8 mouse cellular contexts compared by ENCODE assay signal in the genomic region with DNA sequence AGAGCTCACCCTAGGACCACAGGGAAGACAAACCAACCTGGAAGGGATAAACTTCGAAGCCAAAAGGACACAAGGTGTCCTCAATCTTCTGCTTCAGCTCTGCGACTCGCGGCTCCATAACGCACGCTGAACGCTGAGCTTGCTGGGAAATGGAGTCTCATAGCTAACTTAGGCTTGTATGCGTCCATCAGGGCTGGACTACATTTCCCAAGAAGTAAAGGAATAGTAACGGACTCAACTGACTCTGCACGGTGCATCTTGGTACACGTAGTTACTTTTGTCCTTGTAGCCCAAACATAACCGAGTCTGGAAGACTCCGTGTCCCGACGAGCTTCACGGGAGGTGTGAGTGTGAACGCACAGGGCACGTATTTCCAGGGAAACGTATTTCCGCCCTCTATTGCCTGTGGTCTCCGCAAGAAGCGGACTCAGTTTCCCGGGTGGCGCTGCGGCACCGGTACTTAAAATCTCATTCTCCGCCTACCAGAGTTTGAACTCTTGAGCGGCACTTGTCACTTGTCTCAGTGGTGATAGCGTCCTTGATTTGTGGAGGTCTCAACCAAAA. TPM values are rescaled to one million over a fixed set of nuclear protein-coding genes. Genes with fewer than 3 reads are reported as not detected.
DNase-seq lines count a peak whose midpoint lies in the region; ATAC-seq lines count a peak whose summit lies in the region.

A gene (minus strand): TSS at position 206 of the 564 bp plus-strand sequence.
A gene (plus strand): TSS at position 309 of the 564 bp plus-strand sequence.

- no peaks in the 10 kb centered on the region for H3K27me3 ChIP-seq in heart, embryonic 14.5 days (ENCODE audit: control insufficient read depth, insufficient read depth, low read length)
- no peaks in the 10 kb centered on the region for H3K27me3 ChIP-seq in liver, embryonic 13.5 days
- H3K27me3 ChIP-seq in stomach, embryonic 16.5 days (ENCODE audit: control insufficient read depth, insufficient read depth, low read length): no peaks in the 10 kb centered on the region

- peak within 1 kb of the TSS; percentile 82 for H3K9ac ChIP-seq in heart, embryonic 14.5 days (ENCODE audit: low read length)
- H3K9ac ChIP-seq in liver, embryonic 13.5 days: peak within 1 kb of the TSS; percentile 78
- peak within 1 kb of the TSS; percentile 71 for H3K9ac ChIP-seq in stomach, embryonic 16.5 days (ENCODE audit: low read length)

- H3K36me3 ChIP-seq in heart, embryonic 14.5 days (ENCODE audit: control insufficient read depth, insufficient read depth, low read length): peaks cover 29% of the 10 kb centered on the region
- peaks cover 8% of the 10 kb centered on the region for H3K36me3 ChIP-seq in liver, embryonic 13.5 days
- 0 out of 2 replicates have a peak, but pooled peaks cover 2% of the 10 kb centered on the region for H3K36me3 ChIP-seq in stomach, embryonic 16.5 days (ENCODE audit: control insufficient read depth, insufficient read depth, low read length)

- peak within 1 kb of the TSS; percentile 88 for H3K4me2 ChIP-seq in heart, embryonic 14.5 days (ENCODE audit: low read length)
- H3K4me2 ChIP-seq in liver, embryonic 13.5 days: peak within 1 kb of the TSS; percentile 90
- H3K4me2 ChIP-seq in stomach, embryonic 16.5 days (ENCODE audit: low read depth, low read length): peak within 1 kb of the TSS; percentile 82

- peaks cover 0 to 9% of the 10 kb centered on the region in 2 experiments; a peak in 3 of 4 replicates for H3K4me1 ChIP-seq in heart, embryonic 14.5 days (ENCODE audit: control insufficient read depth in 2 of 2, insufficient read depth in 2 of 2, low read length in 2 of 2)
- peaks cover 24% of the 10 kb centered on the region for H3K4me1 ChIP-seq in liver, embryonic 13.5 days (replicated peaks)
- H3K4me1 ChIP-seq in stomach, embryonic 16.5 days (ENCODE audit: control insufficient read depth, insufficient read depth, low read length): 0 out of 2 replicates have a peak, but pooled peaks cover 4% of the 10 kb centered on the region

- peak; percentile 98 for ATAC-seq in CD4-positive, CD25-positive, alpha-beta regulatory T cell, adult 4 months
- ATAC-seq in heart, embryonic 14.5 days (ENCODE audit: insufficient number of reproducible peaks, insufficient read depth, low FRiP score, low read depth): peak; percentile 97
- peak; percentile 97 for ATAC-seq in liver, embryonic 13.5 days (ENCODE audit: low read depth)
- ATAC-seq in stomach, embryonic 16.5 days (ENCODE audit: insufficient read depth, low FRiP score): peak; percentile 99

- peak within 1 kb of the TSS; percentile 71 to 85 for H3K4me3 ChIP-seq in heart, embryonic 14.5 days (ENCODE audit: control insufficient read depth in 1 of 2, insufficient read depth in 1 of 2, low read depth in 1 of 2, low read length in 2 of 2)
- peak within 1 kb of the TSS; percentile 75 for H3K4me3 ChIP-seq in liver, embryonic 13.5 days (replicated peaks)
- peak within 1 kb of the TSS; percentile 63 for H3K4me3 ChIP-seq in stomach, embryonic 16.5 days (replicated peaks; ENCODE audit: low read length)

- WGBS in heart, embryonic 14.5 days: under 1% methylated on average over 29 of the region's 29 CpGs
- under 1% methylated on average over 29 of the region's 29 CpGs for WGBS in liver, embryonic 13.5 days (ENCODE audit: insufficient replicate concordance)
- under 1% methylated on average over 29 of the region's 29 CpGs for WGBS in stomach, embryonic 16.5 days

- H3K27ac ChIP-seq in heart, embryonic 14.5 days (replicated peaks in 1 of 2; ENCODE audit: control insufficient read depth in 1 of 2, insufficient read depth in 1 of 2, low read depth in 2 of 2, low read length in 2 of 2): peak within 1 kb of the TSS in 1 of 2 experiments; percentile 62; a peak in 3 of 4 replicates
- peak within 1 kb of the TSS; percentile 63 for H3K27ac ChIP-seq in liver, embryonic 13.5 days
- H3K27ac ChIP-seq in stomach, embryonic 16.5 days (ENCODE audit: low read length): no peak within 1 kb of the TSS

- no peaks in the 10 kb centered on the region for H3K9me3 ChIP-seq in heart, embryonic 14.5 days (ENCODE audit: control insufficient read depth, low read length)
- no peaks in the 10 kb centered on the region for H3K9me3 ChIP-seq in liver, embryonic 13.5 days (replicated peaks)
- no peaks in the 10 kb centered on the region for H3K9me3 ChIP-seq in stomach, embryonic 16.5 days (replicated peaks; ENCODE audit: control insufficient read depth, low read length)

- DNase-seq in c-Kit-negative CD71-positive TER-119-positive erythroid progenitor cells, embryonic 14.5 days (ENCODE audit: low read depth, low spot score): peak; percentile 80
- DNase-seq in fibroblast of lung, adult 2 months (ENCODE audit: low read depth): peak; percentile 98
- DNase-seq in kidney, postnatal 14 days: peak; percentile 95
- DNase-seq in liver, embryonic 13.5 days: peak; percentile 85
- peak; percentile 87 for DNase-seq in neural tube, embryonic 10.5 days (ENCODE audit: extremely low spot score, low spot score)

RNA-seq across cellular contexts. Expression of the first gene that starts in this region (rescaled TPM):
- polyA plus RNA-seq in CD4-positive, CD25-positive, alpha-beta regulatory T cell, adult 4 months (2017; shearing (Covaris generic)): 1 to 10 TPM; 3.4 to 9.2 TPM
- 30.5 and 31.9 TPM in 2 replicates for polyA plus RNA-seq in heart, embryonic 14.5 days (2014; fragmentation: Nextera tagmentation; extraction: Ambion mirVana)
- polyA plus RNA-seq in liver, embryonic 13.5 days (2015; fragmentation: Nextera tagmentation; extraction: Ambion mirVana): 13.6 and 17.1 TPM in 2 replicates
- polyA plus RNA-seq in stomach, embryonic 16.5 days (2015; fragmentation: Nextera tagmentation; extraction: Ambion mirVana): 19.4 and 21.1 TPM in 2 replicates

RNA-seq across cellular contexts. Expression of the second gene that starts in this region (rescaled TPM):
- 10 to 100 TPM; 50.5 to 55.9 TPM for polyA plus RNA-seq in CD4-positive, CD25-positive, alpha-beta regulatory T cell, adult 4 months (2017; shearing (Covaris generic))
- 16.3 and 20.5 TPM in 2 replicates for polyA plus RNA-seq in heart, embryonic 14.5 days (2014; fragmentation: Nextera tagmentation; extraction: Ambion mirVana)
- polyA plus RNA-seq in liver, embryonic 13.5 days (2015; fragmentation: Nextera tagmentation; extraction: Ambion mirVana): 13.3 and 13.7 TPM in 2 replicates
- polyA plus RNA-seq in stomach, embryonic 16.5 days (2015; fragmentation: Nextera tagmentation; extraction: Ambion mirVana): 24.8 and 27.6 TPM in 2 replicates
